Mouse (Mus musculus) yolk sac, embryonic 10.5 days (tissue): ENCODE results near the gene Tor1aip2.
A peak's percentile ranks its signal among the peaks of the same experiment; 100 is the strongest.
"Not testable (repeated sequence)": the region's sequence is repeated elsewhere in the genome, so short reads cannot be mapped to it uniquely, and the experiment has no call there.

Experiments used
- DNase-seq: peaks from one replicate; pipeline ENCODE4 v3.0.0-alpha.2; 2017; ENCODE audit warnings: low spot score

Gene Tor1aip2

DNA sequence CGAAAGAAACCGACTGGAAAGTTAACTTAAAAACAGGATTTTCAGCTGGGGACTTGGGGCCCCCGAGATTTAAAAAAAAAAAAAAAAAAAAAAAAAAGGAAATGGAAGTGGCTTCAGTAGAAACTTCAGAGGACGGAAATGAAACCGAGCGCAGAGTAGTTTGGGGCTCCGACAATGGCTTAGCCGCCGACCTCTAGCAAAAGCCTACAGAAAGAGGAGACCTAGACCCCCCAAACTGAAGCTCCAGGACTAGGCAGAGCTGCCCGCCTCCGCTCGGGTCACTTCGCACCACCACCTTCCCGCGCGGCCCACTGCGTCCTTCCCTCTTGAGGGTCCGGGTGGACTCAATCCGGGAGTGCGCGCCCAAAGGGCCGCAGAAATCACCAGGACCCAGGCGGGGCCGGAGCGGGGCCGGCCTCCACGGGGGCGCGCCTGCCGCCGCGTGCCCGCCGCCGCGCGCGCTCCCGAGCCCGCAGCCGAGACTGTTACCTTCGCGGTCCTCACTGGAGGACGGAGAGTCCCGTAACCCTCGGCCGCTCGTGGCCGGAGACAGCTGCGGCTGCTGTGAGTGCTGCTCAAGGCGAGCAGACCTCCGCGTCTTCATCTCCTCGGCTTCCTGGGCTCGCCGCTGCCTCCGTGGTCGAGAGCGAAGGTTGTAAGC lies at the start of gene Tor1aip2:
Gene Tor1aip2, plus strand, starts transcription at position 135 of the 661 bp plus-strand sequence.
- peak; percentile 90 for DNase-seq

DNA sequence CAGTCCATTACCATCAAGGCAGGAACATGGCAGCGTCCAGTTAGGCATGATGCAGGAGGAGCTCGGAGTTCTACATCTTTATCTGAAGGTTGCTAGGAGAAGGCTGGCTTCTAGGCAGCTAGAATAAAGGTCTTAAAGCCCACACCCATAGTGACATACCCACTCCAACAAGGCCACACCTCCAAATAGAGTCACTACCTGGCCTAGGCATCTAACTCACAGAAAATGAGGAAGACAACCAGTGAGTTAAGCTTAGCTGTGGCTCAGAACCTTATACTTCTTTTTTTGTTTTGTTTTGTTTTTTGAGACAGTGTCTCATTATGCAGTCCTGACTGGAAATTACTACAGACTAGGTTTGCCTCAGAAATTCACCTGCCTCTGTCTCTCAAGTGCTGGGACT lies 47.6 kb upstream of the Tor1aip2 start:
- no peak for DNase-seq

DNA sequence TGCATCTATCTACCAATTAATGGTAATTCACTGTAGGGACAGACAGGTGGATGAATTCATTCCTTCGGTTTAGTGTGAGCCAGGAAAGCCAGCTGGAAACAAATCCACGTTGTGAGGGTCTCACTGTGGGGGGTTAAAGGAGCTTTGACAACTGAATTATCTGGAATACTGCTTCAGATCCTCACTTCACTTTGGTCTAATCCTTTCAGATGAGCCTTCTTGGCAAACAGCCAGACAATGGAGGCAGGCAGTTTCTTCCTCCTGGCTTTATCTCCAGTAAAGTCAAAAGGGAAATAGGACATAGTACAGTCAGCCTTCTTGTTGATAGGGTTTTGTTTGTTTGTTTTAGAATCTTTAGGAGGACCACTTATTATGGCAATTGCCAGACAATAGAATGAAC lies 45.8 kb upstream of the Tor1aip2 start:
- peak; percentile 59 for DNase-seq

DNA sequence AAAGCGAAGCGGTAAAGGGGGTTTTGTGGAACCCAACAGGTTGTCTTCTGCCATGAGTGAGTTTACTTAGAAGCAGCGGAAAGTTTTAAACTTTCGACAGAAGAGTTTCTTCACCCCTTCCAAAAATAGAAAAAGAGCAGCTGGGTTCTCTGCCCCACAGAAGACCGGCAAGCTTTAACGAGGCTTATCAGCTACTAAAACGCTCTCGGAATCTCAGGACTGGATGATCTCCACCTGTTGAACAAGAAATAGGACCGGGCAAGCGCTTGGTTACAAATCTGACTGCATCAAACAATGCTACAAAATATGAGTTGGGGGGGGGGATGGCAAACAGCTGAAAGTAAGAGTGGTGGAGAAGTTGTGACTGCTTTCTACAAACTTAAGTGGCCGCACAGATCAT lies 44.8 kb upstream of the Tor1aip2 start:
- no peak for DNase-seq

DNA sequence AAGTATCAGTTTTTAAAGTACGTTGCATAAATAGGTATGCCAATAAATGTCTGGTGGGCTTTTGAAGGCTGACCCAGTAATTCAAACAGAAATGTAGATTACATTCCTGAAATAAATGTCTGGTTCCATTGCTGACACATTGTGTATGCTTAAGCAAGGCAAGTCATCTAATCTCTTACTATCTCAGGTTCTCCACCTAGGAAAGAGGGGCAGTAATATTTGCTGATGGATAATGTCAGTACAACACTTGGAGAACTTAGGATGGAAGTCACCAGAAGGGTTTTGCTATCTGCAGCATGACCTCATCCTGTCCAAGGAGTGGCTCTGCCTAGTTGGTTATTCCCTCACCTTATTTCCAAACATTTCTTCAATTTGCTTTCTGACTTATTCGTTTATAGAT lies 40.7 kb upstream of the Tor1aip2 start:
- DNase-seq = no peak

DNA sequence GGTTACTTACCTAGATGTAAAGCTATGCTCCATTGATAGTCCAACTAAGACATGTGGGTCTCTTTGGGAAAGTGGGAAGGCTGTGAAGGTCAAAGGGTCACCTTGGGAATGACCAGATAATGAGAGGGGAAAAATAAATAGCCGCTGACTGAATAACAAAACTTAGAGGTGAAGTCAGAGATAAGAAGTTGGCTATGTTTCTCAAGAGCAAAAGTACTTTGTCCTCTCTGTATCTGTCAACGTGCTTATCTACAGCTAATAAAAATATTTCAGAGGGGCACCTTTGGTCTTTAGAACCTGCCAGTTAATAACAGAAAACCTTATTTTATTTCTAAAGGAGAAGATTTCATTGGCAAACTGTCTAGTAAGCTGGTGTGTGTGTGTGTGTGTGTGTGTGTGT lies 39.6 kb upstream of the Tor1aip2 start:
- peak; percentile 33 for DNase-seq

DNA sequence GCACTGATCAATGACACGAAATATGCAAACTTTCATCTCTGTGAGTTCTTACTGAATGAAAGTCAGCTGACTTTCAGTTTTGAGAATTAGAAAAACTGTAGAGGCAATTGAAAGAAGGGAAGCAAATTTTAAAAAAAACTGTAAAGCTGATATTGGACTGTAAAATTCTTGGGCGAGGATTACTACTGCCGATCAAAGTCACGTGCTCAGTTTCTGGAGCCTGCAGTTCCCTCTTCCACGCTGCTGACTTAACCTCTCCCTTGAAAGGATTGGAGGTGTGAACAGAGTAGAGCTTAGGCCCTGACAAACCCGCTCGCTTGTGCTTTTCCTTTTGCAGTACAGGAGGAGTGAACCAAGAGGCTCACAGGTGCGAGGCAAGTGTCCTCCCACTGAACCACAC lies 32.8 kb upstream of the Tor1aip2 start:
- no peak for DNase-seq

DNA sequence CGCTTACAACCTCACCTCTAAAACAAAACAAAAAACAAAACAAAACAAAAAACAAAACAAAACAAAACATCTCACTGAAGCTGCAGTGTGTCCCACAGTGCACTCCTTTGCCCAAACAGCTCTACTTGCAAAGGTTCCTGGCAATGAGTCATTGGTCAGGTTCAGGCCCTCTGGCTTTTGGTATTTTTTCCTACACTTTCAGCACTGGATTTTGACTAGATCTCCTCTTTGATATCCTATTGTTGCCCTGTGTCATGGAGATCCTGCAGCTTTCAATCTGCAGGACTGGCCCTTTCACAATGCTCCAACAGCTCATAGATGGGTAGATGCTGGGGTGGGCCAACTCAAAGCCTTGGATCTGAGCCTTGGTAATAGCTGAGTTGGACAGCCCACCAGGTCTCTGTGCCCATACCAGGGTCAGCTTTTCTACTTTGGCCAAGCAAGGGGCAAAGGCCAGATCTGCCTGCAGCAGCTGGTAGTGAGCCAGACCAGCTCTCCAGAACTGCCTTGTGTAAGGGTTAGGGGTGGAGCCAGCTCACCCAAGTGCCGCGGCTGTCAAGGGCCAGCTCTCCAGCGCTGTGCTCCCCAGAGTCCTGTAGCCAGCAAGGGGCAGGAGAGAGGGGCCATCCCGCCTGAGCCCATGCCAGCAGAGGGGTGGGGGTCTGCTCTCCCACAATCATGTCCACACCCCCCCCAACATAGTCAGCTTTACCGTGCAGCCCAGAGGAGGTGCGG lies 31.8 kb upstream of the Tor1aip2 start:
- no peak for DNase-seq

DNA sequence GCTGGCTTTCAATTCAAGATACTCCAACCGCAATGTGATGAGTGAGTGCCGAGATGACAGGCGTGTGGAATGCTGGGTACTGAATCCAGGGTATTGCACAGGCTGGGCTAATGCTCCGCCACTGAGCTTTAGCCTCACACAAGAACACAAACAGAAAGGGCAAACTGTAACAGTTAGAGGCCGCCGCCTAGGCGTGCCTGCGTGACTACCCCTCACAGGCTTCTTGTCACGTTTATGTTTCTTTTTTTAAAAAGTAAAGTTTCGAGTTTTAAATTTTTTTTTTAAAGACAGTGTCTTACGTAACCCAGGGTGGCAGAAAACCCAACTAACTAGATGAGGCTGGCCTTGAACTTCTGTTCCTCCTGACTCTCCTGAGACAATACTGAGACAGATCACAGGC lies 29.3 kb upstream of the Tor1aip2 start:
- DNase-seq = no peak

DNA sequence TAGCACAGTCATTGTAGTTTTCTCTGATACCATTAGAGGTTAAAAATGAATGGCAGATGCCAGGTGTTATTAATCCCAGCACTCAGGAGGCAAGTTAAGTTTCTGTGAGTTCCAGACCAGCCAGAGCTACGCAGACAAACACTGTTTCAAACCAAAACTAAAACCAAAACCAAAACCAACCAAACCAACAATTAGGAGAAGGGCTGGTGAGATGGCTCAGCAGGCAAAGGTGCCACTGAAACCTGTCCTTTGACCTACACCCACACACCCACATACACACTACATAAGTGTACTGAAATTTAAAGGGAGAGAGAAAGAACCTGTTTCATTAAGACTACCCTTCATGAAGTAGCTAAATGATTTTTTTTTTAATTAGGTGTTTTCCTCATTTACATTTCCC lies 26.2 kb upstream of the Tor1aip2 start:
- DNase-seq = no peak

DNA sequence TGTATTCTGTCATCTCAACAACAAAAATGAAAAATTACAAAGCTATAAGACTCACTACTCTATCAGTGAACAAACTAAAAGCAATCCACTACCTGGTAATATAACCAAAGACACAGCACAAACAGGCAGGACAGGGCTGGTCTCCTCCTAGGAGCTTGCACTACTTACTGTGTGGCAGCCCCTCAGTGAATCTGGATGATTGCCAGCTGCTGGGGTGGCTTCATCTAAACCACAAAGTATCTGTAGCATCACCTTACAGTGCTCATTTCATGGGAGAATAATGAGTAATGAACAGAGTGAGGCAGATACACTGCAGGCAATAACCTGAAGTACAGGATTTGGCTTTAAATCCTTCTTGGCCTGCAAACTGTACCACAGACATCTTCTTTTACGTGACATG lies 15.4 kb upstream of the Tor1aip2 start:
- no peak for DNase-seq

DNA sequence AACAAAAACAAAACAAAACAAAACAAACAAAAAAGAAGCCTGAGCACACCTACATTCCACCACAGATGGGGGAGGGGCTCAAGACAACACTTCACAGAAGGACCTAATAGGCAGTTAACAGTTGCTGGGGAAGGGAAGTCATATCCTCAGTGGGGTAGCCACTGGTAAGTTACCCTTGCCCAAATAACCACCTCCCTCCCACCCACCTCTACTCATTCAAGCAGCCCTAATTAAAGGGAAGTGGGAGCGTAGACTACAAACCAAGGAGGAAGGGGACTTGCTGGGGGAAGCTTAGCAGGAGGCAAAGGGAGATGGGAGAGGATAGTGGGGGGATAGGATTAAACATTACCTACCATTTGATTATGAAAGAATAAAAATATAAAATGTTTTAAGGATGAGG lies 14.8 kb upstream of the Tor1aip2 start:
- no peak for DNase-seq

DNA sequence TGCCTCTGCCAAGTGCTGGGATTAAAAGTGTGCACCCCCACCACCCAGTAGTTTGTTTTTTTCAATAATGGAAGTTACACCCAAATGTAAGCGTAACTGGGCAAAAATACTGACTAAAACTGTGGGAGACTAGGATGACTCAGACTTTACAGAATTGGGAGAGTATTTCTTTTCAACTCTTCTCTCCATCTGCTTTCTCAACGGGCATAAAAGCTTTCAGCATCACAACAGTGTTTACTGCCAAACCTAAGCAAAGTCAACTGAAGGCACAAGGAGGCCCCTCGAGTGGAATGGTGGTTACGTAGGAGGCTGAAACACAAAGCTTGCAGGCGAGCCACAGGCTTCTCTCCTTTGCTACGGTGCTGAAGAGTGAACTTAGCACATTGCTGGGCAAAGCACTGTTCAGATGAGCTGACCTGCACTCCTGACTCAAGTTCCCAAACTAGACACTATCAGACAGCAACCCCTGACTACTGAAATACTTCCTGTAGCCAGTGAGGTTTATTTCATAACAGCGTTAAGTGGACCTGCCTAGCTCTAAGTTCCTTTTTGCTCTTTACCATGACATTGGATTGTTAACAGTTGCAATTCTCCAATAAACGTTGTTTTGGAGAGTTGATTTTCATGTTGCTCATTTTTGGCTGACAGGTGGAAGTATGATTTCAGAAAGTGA lies 10.2 kb upstream of the Tor1aip2 start:
- no peak for DNase-seq

DNA sequence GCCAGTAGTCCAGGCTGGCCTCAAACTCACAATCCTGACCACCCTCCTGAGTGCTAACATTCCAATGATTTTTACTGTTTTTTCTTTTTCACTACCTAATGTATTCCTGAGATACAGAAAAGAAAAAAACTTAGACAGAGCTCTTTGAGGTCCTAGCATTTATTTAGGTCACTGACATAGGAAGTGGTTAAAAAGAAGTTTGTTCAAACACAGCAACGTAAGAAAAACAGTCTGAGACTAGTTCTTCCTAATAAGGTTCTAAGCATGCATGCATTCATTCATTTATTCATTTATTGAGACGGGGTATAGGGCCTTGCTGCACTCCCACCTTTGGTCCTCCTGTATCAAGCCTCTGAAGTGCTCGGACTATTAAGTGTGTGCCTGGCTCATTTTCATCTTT lies 7.4 kb upstream of the Tor1aip2 start:
- DNase-seq = no peak

DNA sequence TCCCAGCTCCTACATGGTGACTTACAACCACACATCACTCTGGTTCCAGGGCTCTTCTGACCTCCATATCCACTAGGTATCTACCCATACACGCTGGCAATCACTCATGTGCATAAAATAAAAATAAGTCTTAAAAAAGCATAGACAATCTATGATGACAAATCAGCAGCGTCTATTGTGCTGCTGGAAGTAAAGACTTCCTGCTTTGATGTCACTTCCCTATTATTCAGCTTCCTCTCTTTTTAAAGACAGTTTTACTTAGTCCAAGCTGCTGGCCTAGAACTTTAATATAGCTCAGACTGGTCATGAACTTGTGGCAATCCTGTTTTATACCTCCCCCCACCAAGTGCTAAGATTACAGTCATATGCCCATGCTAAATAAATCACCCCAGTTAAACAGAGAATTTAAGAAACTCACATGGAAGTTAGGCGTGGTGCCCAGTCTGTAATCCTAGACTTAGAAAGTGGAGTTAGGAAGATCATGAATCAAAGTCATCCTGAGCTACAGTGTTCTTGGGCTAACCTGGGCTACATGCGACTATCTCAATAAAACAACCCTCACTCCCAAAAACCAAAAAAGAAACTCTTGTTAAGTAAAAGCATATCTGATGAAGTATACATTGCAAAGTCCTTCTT lies 6.7 kb upstream of the Tor1aip2 start:
- DNase-seq = no peak

DNA sequence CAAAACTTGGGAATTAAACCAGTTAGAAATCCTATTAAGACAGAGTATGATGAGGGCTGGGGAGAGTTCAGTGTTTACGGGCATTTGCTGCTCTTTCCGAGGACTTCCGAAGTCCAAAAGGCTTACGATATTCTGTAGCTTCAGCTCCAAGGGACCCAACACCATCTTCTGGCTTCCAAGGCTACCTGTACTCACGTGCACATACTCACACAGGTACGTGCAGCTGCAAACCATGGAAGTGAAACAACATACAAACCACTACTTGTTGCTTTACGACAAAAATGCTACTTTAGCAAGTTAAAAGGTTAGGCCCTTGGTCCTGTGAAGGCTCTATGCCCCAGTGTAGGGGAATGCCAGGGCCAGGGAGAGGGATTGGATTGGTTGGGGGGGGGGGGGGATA lies 1.3 kb upstream of the Tor1aip2 start:
- no peak for DNase-seq

DNA sequence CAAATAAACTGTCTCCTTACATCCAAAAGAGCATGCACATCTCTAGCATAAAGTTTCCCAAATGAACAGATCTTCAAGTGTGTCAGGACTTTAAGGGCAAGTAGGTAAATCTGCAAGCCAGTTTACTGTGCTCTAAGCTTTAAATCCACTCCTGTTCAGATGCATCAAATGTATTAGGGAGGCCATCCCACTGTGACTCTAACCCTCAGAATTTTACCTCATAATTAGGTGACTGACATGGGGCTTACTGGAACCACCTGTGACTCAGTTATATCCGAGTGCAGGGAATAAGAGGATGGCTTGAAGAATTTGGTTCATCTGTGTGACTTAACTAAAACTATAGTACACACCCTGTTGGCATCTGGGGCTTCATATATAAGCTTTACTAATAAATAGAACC lies 542 bp upstream of the Tor1aip2 start:
- no peak for DNase-seq

DNA sequence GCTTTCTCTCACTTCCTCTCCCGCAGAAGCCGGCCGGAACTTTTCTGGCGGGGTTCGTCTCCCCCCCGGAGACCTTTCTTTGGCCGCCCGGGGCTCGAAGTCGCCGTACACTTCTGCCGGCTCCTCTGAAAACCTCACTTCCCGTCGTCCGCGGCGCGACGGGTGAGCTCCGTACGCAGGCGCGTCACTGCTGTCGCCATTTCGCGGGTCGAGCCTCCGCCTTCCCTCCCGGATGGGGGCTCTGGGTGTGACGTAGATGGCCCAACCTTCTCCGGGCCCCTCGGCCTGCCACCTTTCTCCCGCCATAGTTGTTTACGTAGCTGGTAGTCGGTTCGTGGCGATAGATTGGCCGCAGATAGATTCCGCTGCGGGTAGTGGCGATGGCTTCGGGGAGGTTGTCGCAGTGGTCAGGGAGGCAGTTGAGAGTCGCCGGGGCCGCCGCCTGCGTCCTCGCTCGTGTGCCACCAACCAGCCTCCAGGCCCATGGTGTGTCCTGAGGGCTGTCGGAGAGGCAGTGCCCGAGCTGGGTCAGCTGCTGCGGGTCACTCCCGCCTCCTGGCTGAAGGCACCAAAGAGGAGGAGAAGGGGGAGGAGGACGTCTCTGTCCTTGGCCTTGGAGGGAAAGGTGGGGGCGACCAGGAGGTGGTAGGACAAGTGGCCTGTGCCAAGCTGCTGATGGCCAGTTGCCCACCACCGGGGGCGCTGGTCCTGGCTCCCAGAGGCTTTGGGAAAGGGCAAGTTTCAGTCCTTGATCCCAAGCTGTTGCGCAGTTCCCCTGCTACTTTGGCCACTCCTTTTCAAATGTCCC lies 931 bp downstream of the Tor1aip2 start, which contains the start of gene Tor1aip1:
Gene Tor1aip1, minus strand, starts transcription at position 551 of the 808 bp plus-strand sequence.
- peak; percentile 98 for DNase-seq

DNA sequence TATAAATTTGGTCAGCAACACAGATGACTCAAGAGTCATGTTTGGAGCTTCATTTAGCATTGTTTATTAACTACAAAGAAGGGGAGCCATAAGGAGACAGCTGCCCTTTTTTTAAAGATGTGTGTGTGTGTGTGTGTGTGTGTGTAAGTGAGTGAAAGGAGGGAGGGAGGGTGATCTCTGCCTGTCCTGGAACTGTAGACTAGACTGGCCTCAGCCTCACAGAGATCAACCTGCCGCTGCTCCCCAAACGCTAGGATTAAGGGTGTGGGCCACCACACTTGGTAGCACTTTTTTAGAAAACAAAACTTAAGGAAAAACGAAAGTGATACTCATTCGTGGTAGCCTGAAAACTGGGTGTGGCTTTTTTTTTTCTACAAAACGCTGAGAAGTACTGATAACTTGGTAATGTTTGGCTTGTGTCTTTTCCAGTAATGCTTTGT lies 2.0 kb downstream of the Tor1aip2 start:
- no peak for DNase-seq

DNA sequence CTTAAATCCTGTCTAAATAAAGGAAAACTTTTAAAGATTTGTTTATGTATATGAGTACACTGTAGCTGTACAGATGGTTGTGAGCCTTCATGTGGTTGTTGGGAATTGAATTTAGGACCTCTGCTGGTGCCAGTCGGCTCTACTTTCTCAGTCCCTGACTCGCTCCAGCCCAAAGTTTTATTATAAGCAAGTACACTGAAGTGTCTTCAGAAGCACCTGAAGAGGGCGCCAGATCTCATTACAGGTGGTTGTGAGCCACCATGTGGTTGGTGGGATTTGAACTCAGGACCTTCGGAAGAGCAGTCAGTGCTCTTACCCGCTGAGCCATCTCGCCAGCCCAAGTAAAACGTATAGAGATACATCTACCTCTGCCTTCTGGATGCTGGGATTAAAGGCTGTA lies 4.8 kb downstream of the Tor1aip2 start:
- DNase-seq = not testable (repeated sequence)

DNA sequence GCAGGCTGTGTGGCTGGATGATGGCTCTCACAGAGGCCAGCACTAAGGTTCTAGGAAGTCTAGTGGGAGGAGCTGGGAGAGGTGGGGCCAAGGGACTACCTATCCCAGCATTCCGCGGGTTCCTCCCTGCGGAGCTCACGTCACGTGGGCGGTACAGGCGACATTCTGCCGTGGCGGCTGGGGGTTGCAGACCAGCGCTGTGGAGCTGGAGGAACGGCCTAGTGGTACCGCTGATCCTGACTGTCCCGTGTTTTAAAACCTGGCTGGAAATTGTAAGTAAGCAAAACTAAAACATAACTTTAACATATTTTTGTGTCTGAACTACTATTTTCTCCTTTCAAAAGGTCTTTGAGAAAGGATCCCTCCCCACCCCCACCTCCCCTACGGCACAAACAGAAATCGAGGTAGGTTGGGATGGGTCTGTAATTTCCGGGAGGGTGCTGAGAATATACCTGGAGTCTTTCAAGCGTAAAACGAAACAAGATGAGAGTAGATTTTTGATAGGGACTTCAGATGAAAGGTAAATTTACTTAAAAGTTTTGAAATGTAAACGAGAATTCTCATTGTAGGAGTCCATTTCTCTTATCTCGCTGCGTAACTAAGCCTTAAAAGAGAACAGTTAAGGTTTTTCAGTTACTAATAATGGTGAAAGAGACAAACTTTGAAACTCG lies 5.7 kb downstream of the Tor1aip2 start:
- DNase-seq = peak; percentile 94
